Mouse (Mus musculus): ENCODE measurements around the gene Ppm1a. TPM values are rescaled to one million over a fixed set of nuclear protein-coding genes. Genes with fewer than 3 reads are reported as not detected.

Gene Ppm1a
- 82.7 and 93.3 TPM in 2 replicates for polyA plus RNA-seq (2015; fragmentation: Nextera tagmentation; extraction: Ambion mirVana)

DNA sequence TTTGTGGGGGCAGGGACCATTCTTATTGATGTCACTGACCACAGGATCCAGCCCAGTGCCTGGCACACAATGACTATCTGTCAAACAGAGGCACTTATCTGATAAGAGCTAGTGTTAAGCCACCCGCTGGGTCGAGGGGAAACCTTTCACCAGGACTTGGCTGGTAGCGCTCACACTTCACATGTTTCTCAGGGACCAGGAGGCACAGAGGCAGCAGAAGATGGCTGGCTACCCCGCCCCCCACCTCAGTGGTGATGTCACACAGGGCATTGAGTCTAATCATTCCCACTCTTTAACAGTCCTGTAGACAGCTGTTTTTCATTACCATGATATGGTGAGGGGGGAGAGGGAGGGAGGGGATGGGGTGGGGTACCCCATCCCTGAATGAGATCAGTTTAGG lies at the start of gene Ppm1a:
Gene Ppm1a, plus strand, starts transcription at position 370 of the 400 bp plus-strand sequence.

Other genes starting within 250 kb of the Ppm1a start
- gene Pcnx4, start 221.1 kb upstream of the Ppm1a start, polyA plus RNA-seq (2015; fragmentation: Nextera tagmentation; extraction: Ambion mirVana): 16.0 and 17.3 TPM in 2 replicates
- gene Gm4756, start 107.8 kb upstream of the Ppm1a start, polyA plus RNA-seq (2015; fragmentation: Nextera tagmentation; extraction: Ambion mirVana): not detected in 2 replicates
- gene Dhrs7, start 92.5 kb upstream of the Ppm1a start, polyA plus RNA-seq (2015; fragmentation: Nextera tagmentation; extraction: Ambion mirVana): 41.9 and 48.1 TPM in 2 replicates
- gene Six6, start 182.4 kb downstream of the Ppm1a start, polyA plus RNA-seq (2015; fragmentation: Nextera tagmentation; extraction: Ambion mirVana): not detected in 2 replicates
- 7.3 and 10.4 TPM in 2 replicates for gene 4930447C04Rik, start 183.3 kb downstream of the Ppm1a start, polyA plus RNA-seq (2015; fragmentation: Nextera tagmentation; extraction: Ambion mirVana)